8 mouse cellular contexts compared by ENCODE assay signal in the genomic region with DNA sequence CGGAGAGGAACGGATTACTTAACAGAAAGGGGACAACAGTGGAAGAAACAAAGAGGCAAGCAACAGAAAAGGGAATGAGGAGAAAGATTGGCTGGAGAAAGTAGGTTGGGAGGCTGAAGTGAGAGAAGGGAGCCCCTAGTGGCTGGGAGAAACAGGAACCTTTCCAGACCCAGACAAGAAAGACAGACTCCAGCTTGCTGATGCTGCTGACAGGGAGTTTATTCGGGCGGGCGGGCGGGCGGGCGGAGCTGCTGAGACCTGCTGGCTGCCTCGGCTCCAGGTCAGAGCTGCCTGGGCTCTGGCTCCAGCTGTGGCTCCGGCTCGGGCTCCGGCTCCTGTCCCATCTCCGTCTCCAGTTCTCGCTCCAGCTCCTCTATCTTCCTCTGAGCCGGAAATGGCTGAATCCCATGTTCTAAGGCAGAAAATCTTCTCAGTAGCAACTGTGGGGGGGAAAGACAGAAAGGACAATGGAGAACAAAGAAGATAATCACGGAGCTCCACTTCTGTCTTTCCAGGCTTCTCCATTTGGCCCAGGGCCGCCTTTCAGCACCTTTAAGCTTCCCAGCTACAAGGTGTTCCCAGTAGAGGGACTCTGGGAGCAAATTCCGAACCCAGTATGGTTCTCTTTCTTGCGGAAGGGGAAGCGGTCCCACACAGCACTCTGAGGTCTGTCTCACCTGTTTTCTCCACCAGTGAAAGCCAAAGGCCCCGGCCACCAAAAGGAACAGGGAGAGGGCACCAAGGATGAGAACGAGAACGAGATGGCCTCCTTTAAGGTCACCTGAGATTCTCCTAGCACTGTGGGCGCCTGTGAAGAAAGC. TPM values are rescaled to one million over a fixed set of nuclear protein-coding genes. Genes with fewer than 3 reads are reported as not detected.
DNase-seq lines count a peak whose midpoint lies in the region; ATAC-seq and TF ChIP-seq lines count a peak whose summit lies in the region.

No protein-coding gene starts in this region.

- H3K36me3 ChIP-seq in ES-E14 (ENCODE audit: control insufficient read depth, insufficient read depth, low read length, poor library complexity, severe bottlenecking), result no peaks in the 10 kb centered on the region
- no peaks in the 10 kb centered on the region for H3K36me3 ChIP-seq in forebrain, embryonic 10.5 days (replicated peaks)
- no peaks in the 10 kb centered on the region for H3K36me3 ChIP-seq in heart, embryonic 16.5 days (ENCODE audit: control insufficient read depth, insufficient read depth)
- H3K36me3 ChIP-seq in liver, embryonic 15.5 days (replicated peaks), result no peaks in the 10 kb centered on the region
- peaks cover 8% of the 10 kb centered on the region; the same call in 1 of the 2 replicates for H3K36me3 ChIP-seq in neural tube, embryonic 13.5 days

- WGBS in forebrain, embryonic 10.5 days, result 5% methylated on average over 24 of the region's 24 CpGs
- 11% methylated on average over 24 of the region's 24 CpGs for WGBS in heart, embryonic 16.5 days
- WGBS in liver, embryonic 15.5 days (ENCODE audit: insufficient replicate concordance), result 25% methylated on average over 24 of the region's 24 CpGs
- 10% methylated on average over 24 of the region's 24 CpGs for WGBS in neural tube, embryonic 13.5 days

- H3K27me3 ChIP-seq in forebrain, embryonic 10.5 days (ENCODE audit: poor library complexity, severe bottlenecking), result peaks cover 15% of the 10 kb centered on the region
- peaks cover 3% of the 10 kb centered on the region; the same call in 1 of the 2 replicates for H3K27me3 ChIP-seq in heart, embryonic 16.5 days (ENCODE audit: control insufficient read depth, insufficient read depth, low read length)
- H3K27me3 ChIP-seq in liver, embryonic 15.5 days, result peaks cover 16% of the 10 kb centered on the region
- H3K27me3 ChIP-seq in neural tube, embryonic 13.5 days, result no peaks in the 10 kb centered on the region

- in situ Hi-C loops in ES-E14 (cut with MboI; ENCODE audit: low sequenced_read_pairs in 2 of 2, unreplicated experiment in 2 of 2), result no loop called here

- peak; percentile 72 for DNase-seq in ES-E14 (ENCODE audit: low read depth, low spot score)
- peak; percentile 65 for DNase-seq in c-Kit-positive CD71-negative TER-119-negative erythroid progenitor cells, embryonic 14.5 days (ENCODE audit: low read depth)
- peak; percentile 85 for DNase-seq in forebrain, embryonic 10.5 days (ENCODE audit: extremely low spot score, low spot score)
- peak; percentile 78 to 90 for DNase-seq in kidney, postnatal 36 days
- DNase-seq in thymus, postnatal 4 days, result peak; percentile 66

- H3K4me3 ChIP-seq in ES-E14 (ENCODE audit: insufficient read depth in 1 of 2, low read depth in 1 of 2, low read length in 2 of 2, poor library complexity in 1 of 2, severe bottlenecking in 1 of 2), result peak overlapping the region; percentile 53 to 66
- peak overlapping the region; percentile 56 for H3K4me3 ChIP-seq in forebrain, embryonic 10.5 days
- H3K4me3 ChIP-seq in heart, embryonic 16.5 days (ENCODE audit: low read length), result peak overlapping the region; percentile 65
- H3K4me3 ChIP-seq in liver, embryonic 15.5 days (replicated peaks), result peak overlapping the region; percentile 65
- H3K4me3 ChIP-seq in neural tube, embryonic 13.5 days, result peak overlapping the region; percentile 39

- no peaks in the 10 kb centered on the region for H3K9me3 ChIP-seq in ES-E14 (ENCODE audit: control insufficient read depth, insufficient read depth, low read depth, low read length)
- no peaks in the 10 kb centered on the region for H3K9me3 ChIP-seq in forebrain, embryonic 10.5 days
- H3K9me3 ChIP-seq in heart, embryonic 16.5 days (replicated peaks; ENCODE audit: control insufficient read depth, low read length), result no peaks in the 10 kb centered on the region
- no peaks in the 10 kb centered on the region for H3K9me3 ChIP-seq in liver, embryonic 15.5 days (replicated peaks)
- H3K9me3 ChIP-seq in neural tube, embryonic 13.5 days, result no peaks in the 10 kb centered on the region

- peak overlapping the region; percentile 89 for H3K27ac ChIP-seq in ES-E14 (ENCODE audit: insufficient read depth, low read depth, low read length, poor library complexity, severe bottlenecking)
- H3K27ac ChIP-seq in forebrain, embryonic 10.5 days, result peak overlapping the region; percentile 96
- H3K27ac ChIP-seq in heart, embryonic 16.5 days (ENCODE audit: low read length), result peak overlapping the region; percentile 98
- H3K27ac ChIP-seq in liver, embryonic 15.5 days (replicated peaks), result peak overlapping the region; percentile 81
- H3K27ac ChIP-seq in neural tube, embryonic 13.5 days (replicated peaks), result peak overlapping the region; percentile 99

- peaks cover 1 to 27% of the 10 kb centered on the region in 2 experiments; a peak in 2 of 4 replicates for H3K4me1 ChIP-seq in ES-E14 (ENCODE audit: control insufficient read depth in 2 of 2, insufficient read depth in 2 of 2, low read length in 2 of 2, poor library complexity in 1 of 2)
- peaks cover 24% of the 10 kb centered on the region for H3K4me1 ChIP-seq in forebrain, embryonic 10.5 days
- H3K4me1 ChIP-seq in heart, embryonic 16.5 days (ENCODE audit: control insufficient read depth, insufficient read depth, low read length), result peaks cover 8% of the 10 kb centered on the region
- peaks cover 12% of the 10 kb centered on the region for H3K4me1 ChIP-seq in liver, embryonic 15.5 days (replicated peaks)
- H3K4me1 ChIP-seq in neural tube, embryonic 13.5 days (replicated peaks), result peaks cover 27% of the 10 kb centered on the region

- peak overlapping the region; percentile 75 for H3K9ac ChIP-seq in ES-E14 (ENCODE audit: insufficient read depth, low read depth, low read length, poor library complexity, severe bottlenecking)
- peak overlapping the region; percentile 81 for H3K9ac ChIP-seq in heart, embryonic 16.5 days (ENCODE audit: low read length)
- peak overlapping the region; percentile 51 for H3K9ac ChIP-seq in liver, embryonic 15.5 days
- H3K9ac ChIP-seq in neural tube, embryonic 13.5 days, result peak overlapping the region; percentile 84

- H3K4me2 ChIP-seq in heart, embryonic 16.5 days (ENCODE audit: low read depth, low read length), result peak overlapping the region; percentile 90
- peak overlapping the region; percentile 94 for H3K4me2 ChIP-seq in liver, embryonic 15.5 days
- peak overlapping the region; percentile 60 for H3K4me2 ChIP-seq in neural tube, embryonic 13.5 days

- ATAC-seq in heart, embryonic 16.5 days (replicated peaks; ENCODE audit: extremely low read depth, insufficient read depth, low FRiP score), result peak; percentile 66
- peak; percentile 59 for ATAC-seq in liver, embryonic 15.5 days (ENCODE audit: insufficient read depth)
- ATAC-seq in neural tube, embryonic 13.5 days (ENCODE audit: low read depth), result peak; percentile 79

TF ChIP-seq in ES-E14, 5 proteins besides CTCF, POLR2A, EP300 and RAD21:
- TF ChIP-seq ZNF384 (IDR thresholded peaks at IDR 0.05; ENCODE audit: low read depth, low read length) (no peak), HCFC1 (IDR thresholded peaks at IDR 0.05; ENCODE audit: borderline replicate concordance, insufficient read depth, low read length) (no peak; the same call in 1 of the 2 replicates), MAFK (IDR thresholded peaks at IDR 0.05; ENCODE audit: insufficient read depth, low read depth, low read length) (0 out of 2 replicates have a peak, but pooled peaks have one; percentile 1), ZC3H11A (IDR thresholded peaks at IDR 0.05; ENCODE audit: borderline replicate concordance, low read depth, low read length) (no peak; the same call in 1 of the 2 replicates)
TF ChIP-seq in ES-E14: peak in this region for 1.

RNA-seq across cellular contexts. Expression of gene Lag3, which starts 7.1 kb away (rescaled TPM):
- 1.0 and 1.2 TPM in 2 replicates for total RNA-seq in ES-E14 (2012; rRNA removed)
- polyA plus RNA-seq in forebrain, embryonic 10.5 days (2016; fragmentation: Nextera tagmentation; extraction: Ambion mirVana), result 0.76 and 0.88 TPM in 2 replicates
- polyA plus RNA-seq in heart, embryonic 16.5 days (2015; fragmentation: Nextera tagmentation; extraction: Ambion mirVana), result 1.1 and 1.7 TPM in 2 replicates
- 0.13 and 0.18 TPM in 2 replicates for polyA plus RNA-seq in liver, embryonic 15.5 days (2015; fragmentation: Nextera tagmentation; extraction: Ambion mirVana)
- polyA plus RNA-seq in neural tube, embryonic 13.5 days (2015; fragmentation: Nextera tagmentation; extraction: Ambion mirVana), result 2.2 and 3.2 TPM in 2 replicates

RNA-seq across cellular contexts. Expression of gene Ptms, which starts 15.5 kb away (rescaled TPM):
- 66.7 and 67.4 TPM in 2 replicates for total RNA-seq in ES-E14 (2012; rRNA removed)
- 218 and 224 TPM in 2 replicates for polyA plus RNA-seq in forebrain, embryonic 10.5 days (2016; fragmentation: Nextera tagmentation; extraction: Ambion mirVana)
- 203 and 265 TPM in 2 replicates for polyA plus RNA-seq in heart, embryonic 16.5 days (2015; fragmentation: Nextera tagmentation; extraction: Ambion mirVana)
- 56.2 and 62.7 TPM in 2 replicates for polyA plus RNA-seq in liver, embryonic 15.5 days (2015; fragmentation: Nextera tagmentation; extraction: Ambion mirVana)
- polyA plus RNA-seq in neural tube, embryonic 13.5 days (2015; fragmentation: Nextera tagmentation; extraction: Ambion mirVana), result 797 TPM in 2 replicates

RNA-seq across cellular contexts. Expression of gene Cd4, which starts 16.4 kb away (rescaled TPM):
- 0.37 and 0.49 TPM in 2 replicates for total RNA-seq in ES-E14 (2012; rRNA removed)
- 0.17 TPM in 1 of 2 replicates, not detected in the other for polyA plus RNA-seq in forebrain, embryonic 10.5 days (2016; fragmentation: Nextera tagmentation; extraction: Ambion mirVana)
- polyA plus RNA-seq in heart, embryonic 16.5 days (2015; fragmentation: Nextera tagmentation; extraction: Ambion mirVana), result 0.25 and 2.1 TPM in 2 replicates
- 0.07 and 0.20 TPM in 2 replicates for polyA plus RNA-seq in liver, embryonic 15.5 days (2015; fragmentation: Nextera tagmentation; extraction: Ambion mirVana)
- 0.21 TPM in 1 of 2 replicates, not detected in the other for polyA plus RNA-seq in neural tube, embryonic 13.5 days (2015; fragmentation: Nextera tagmentation; extraction: Ambion mirVana)

RNA-seq across cellular contexts. Expression of gene Mlf2, which starts 26.8 kb away (rescaled TPM):
- 179 and 196 TPM in 2 replicates for total RNA-seq in ES-E14 (2012; rRNA removed)
- polyA plus RNA-seq in forebrain, embryonic 10.5 days (2016; fragmentation: Nextera tagmentation; extraction: Ambion mirVana), result 388 and 398 TPM in 2 replicates
- 387 and 398 TPM in 2 replicates for polyA plus RNA-seq in heart, embryonic 16.5 days (2015; fragmentation: Nextera tagmentation; extraction: Ambion mirVana)
- polyA plus RNA-seq in liver, embryonic 15.5 days (2015; fragmentation: Nextera tagmentation; extraction: Ambion mirVana), result 119 and 127 TPM in 2 replicates
- 535 and 552 TPM in 2 replicates for polyA plus RNA-seq in neural tube, embryonic 13.5 days (2015; fragmentation: Nextera tagmentation; extraction: Ambion mirVana)

RNA-seq across cellular contexts. Expression of gene Gpr162, which starts 40.6 kb away (rescaled TPM):
- total RNA-seq in ES-E14 (2012; rRNA removed), result 1.7 and 3.1 TPM in 2 replicates
- polyA plus RNA-seq in forebrain, embryonic 10.5 days (2016; fragmentation: Nextera tagmentation; extraction: Ambion mirVana), result 2.1 and 2.5 TPM in 2 replicates
- 2.4 and 2.7 TPM in 2 replicates for polyA plus RNA-seq in heart, embryonic 16.5 days (2015; fragmentation: Nextera tagmentation; extraction: Ambion mirVana)
- polyA plus RNA-seq in liver, embryonic 15.5 days (2015; fragmentation: Nextera tagmentation; extraction: Ambion mirVana), result 0.06 and 0.09 TPM in 2 replicates
- polyA plus RNA-seq in neural tube, embryonic 13.5 days (2015; fragmentation: Nextera tagmentation; extraction: Ambion mirVana), result 21.2 and 22.4 TPM in 2 replicates

Comparison
In these comparisons a context has a peak if more than half of its experiments do, and no peak if none do; other contexts are left out.
1. Peak in every context shown above with its lines: DNase-seq, ATAC-seq, H3K4me3 ChIP-seq and H3K27ac ChIP-seq.